Mouse (Mus musculus) kidney, adult 2 months (tissue): ENCODE results near the gene Nfat5.

Source experiments
- CTCF ChIP-seq: fragments of 200-500 bp; conservative IDR thresholded peaks from 2 replicates; pipeline ENCODE4 v1.5.1; 2011; ENCODE audit warnings: low read depth, mild to moderate bottlenecking, control low read depth, low read length, moderate library complexity, mixed read lengths; ENCODE audit not compliant: insufficient read depth, insufficient read length
- POLR2A ChIP-seq: fragments of 200-500 bp; IDR thresholded peaks from one replicate; pipeline ENCODE4 v1.6.1; 2011; ENCODE audit warnings: low read depth, low read length, control low read depth

GRCm38 (mm10) chr8:107412552-107412951, 119.3 kb downstream of the Nfat5 start:
- TF ChIP-seq CTCF (no peak), POLR2A (no peak)
